Mouse (Mus musculus) E14TG2a.4 (cell line): ENCODE measurements at regions not wholly inside any gene's neighbourhood (a gene's known extent, or its start where the extent isn't known, plus 50 kb on each side); places are given as distances from the start of the nearest gene placed in this dataset.

Experiments
- H3K27me3 ChIP-seq: 2 replicates; pipeline ENCODE4 v1.6.1; 2014; ENCODE audit warnings: low read length, control low read depth; ENCODE audit not compliant: insufficient read depth
- H3K36me3 ChIP-seq: 2 replicates; pipeline ENCODE4 v1.6.1; 2014; ENCODE audit warnings: low read length, control low read depth; ENCODE audit not compliant: insufficient read depth
- H3K4me1 ChIP-seq: replicated peaks from 2 replicates; pipeline ENCODE4 v1.6.1; 2014; ENCODE audit warnings: low read depth, low read length, control low read depth
- H3K4me3 ChIP-seq: replicated peaks from 2 replicates; pipeline ENCODE4 v1.5.1; 2014; ENCODE audit warnings: mild to moderate bottlenecking, low read length
- H3K9me3 ChIP-seq: 2 replicates; pipeline ENCODE4 v1.6.1; 2014; ENCODE audit warnings: low read length, control low read depth
- CTCF ChIP-seq: conservative IDR thresholded peaks from 2 replicates; pipeline ENCODE4 v1.5.1; 2014; ENCODE audit warnings: low read length
- NANOG ChIP-seq: IDR thresholded peaks from 2 replicates; pipeline ENCODE4 v1.6.1; 2014; ENCODE audit warnings: borderline replicate concordance, low read length, mixed read lengths
- POU5F1 ChIP-seq: IDR thresholded peaks from 2 replicates; pipeline ENCODE4 v1.6.1; 2014; ENCODE audit warnings: low read length, borderline replicate concordance

GRCm38 (mm10) chr12:68585524-68585872 is 573.5 kb downstream of the Rps29 start:
- H3K4me1 ChIP-seq = 0 out of 2 replicates have a peak, but pooled peaks cover 3% of the 10 kb centered on the region
- TF ChIP-seq POU5F1 (no peak), CTCF (no peak), NANOG (no peak)
- H3K27me3 ChIP-seq = no peaks in the 10 kb centered on the region
- H3K36me3 ChIP-seq = no peaks in the 10 kb centered on the region
- no peaks in the 10 kb centered on the region for H3K9me3 ChIP-seq
- no peak overlapping the region for H3K4me3 ChIP-seq

- Histone ChIP-seq H3K27me3 (no peaks in the 10 kb centered on the region), H3K4me3 (no peak overlapping the region), H3K4me1 (0 out of 2 replicates have a peak, but pooled peaks cover 3% of the 10 kb centered on the region), H3K36me3 (no peaks in the 10 kb centered on the region), H3K9me3 (no peaks in the 10 kb centered on the region)
- no peak for TF ChIP-seq POU5F1
- no peak for TF ChIP-seq NANOG
- no peak for TF ChIP-seq CTCF
These were observed 574.0 kb downstream of the Rps29 start for GRCm38 (mm10) chr12:68584786-68585523.

- no peaks in the 10 kb centered on the region for H3K27me3 ChIP-seq
- H3K9me3 ChIP-seq = no peaks in the 10 kb centered on the region
- no peak overlapping the region for H3K4me3 ChIP-seq
- H3K36me3 ChIP-seq = no peaks in the 10 kb centered on the region
- TF ChIP-seq POU5F1 = no peak
- no peak for TF ChIP-seq NANOG
- TF ChIP-seq CTCF = no peak
- H3K4me1 ChIP-seq = 0 out of 2 replicates have a peak, but pooled peaks cover 3% of the 10 kb centered on the region
These were observed 579.1 kb downstream of the Rps29 start for GRCm38 (mm10) chr12:68579909-68580308.

GRCm38 (mm10) chr12:68577453-68577852 is 581.5 kb downstream of the Rps29 start:
- TF ChIP-seq NANOG = no peak
- no peak for TF ChIP-seq CTCF
- no peak for TF ChIP-seq POU5F1
- no peaks in the 10 kb centered on the region for H3K27me3 ChIP-seq
- no peaks in the 10 kb centered on the region for H3K4me1 ChIP-seq
- no peaks in the 10 kb centered on the region for H3K36me3 ChIP-seq
- no peak overlapping the region for H3K4me3 ChIP-seq
- H3K9me3 ChIP-seq = no peaks in the 10 kb centered on the region

- TF ChIP-seq NANOG (no peak), CTCF (no peak), POU5F1 (no peak)
- Histone ChIP-seq H3K4me1 (no peaks in the 10 kb centered on the region), H3K9me3 (no peaks in the 10 kb centered on the region), H3K36me3 (no peaks in the 10 kb centered on the region), H3K27me3 (no peaks in the 10 kb centered on the region), H3K4me3 (no peak overlapping the region)
These were observed 582.1 kb downstream of the Rps29 start for GRCm38 (mm10) chr12:68576855-68577254.

- Histone ChIP-seq H3K9me3 (no peaks in the 10 kb centered on the region), H3K36me3 (no peaks in the 10 kb centered on the region), H3K4me3 (no peak overlapping the region), H3K27me3 (no peaks in the 10 kb centered on the region), H3K4me1 (no peaks in the 10 kb centered on the region)
- TF ChIP-seq NANOG = no peak
- TF ChIP-seq POU5F1 = no peak
- no peak for TF ChIP-seq CTCF
These were observed 603.9 kb downstream of the Rps29 start for GRCm38 (mm10) chr12:68554943-68555627.

GRCm38 (mm10) chr12:68554292-68554691 is 604.7 kb downstream of the Rps29 start:
- TF ChIP-seq NANOG (no peak), POU5F1 (no peak), CTCF (no peak)
- H3K9me3 ChIP-seq = no peaks in the 10 kb centered on the region

GRCm38 (mm10) chr12:68541811-68542210 is 617.2 kb downstream of the Rps29 start:
- no peaks in the 10 kb centered on the region for H3K4me1 ChIP-seq
- no peaks in the 10 kb centered on the region for H3K27me3 ChIP-seq
- no peaks in the 10 kb centered on the region for H3K9me3 ChIP-seq
- no peak overlapping the region for H3K4me3 ChIP-seq
- H3K36me3 ChIP-seq = no peaks in the 10 kb centered on the region
- TF ChIP-seq POU5F1 = no peak
- TF ChIP-seq NANOG = no peak
- no peak for TF ChIP-seq CTCF

More at GRCm38 (mm10) chr12:68554292-68554691, 604.7 kb downstream of the Rps29 start:
- Histone ChIP-seq H3K27me3 (no peaks in the 10 kb centered on the region), H3K4me3 (no peak overlapping the region), H3K36me3 (no peaks in the 10 kb centered on the region), H3K4me1 (no peaks in the 10 kb centered on the region)

GRCm38 (mm10) chr12:68500794-68501193 is 658.2 kb downstream of the Rps29 start:
- Histone ChIP-seq H3K4me3 (no peak overlapping the region), H3K36me3 (no peaks in the 10 kb centered on the region), H3K27me3 (no peaks in the 10 kb centered on the region), H3K4me1 (no peaks in the 10 kb centered on the region), H3K9me3 (no peaks in the 10 kb centered on the region)
- no peak for TF ChIP-seq NANOG
- peak; percentile 86 for TF ChIP-seq CTCF
